Mouse (Mus musculus) left cerebral cortex, postnatal 25 days (tissue): ENCODE measurements at regions not wholly inside any gene's neighbourhood (a gene's known extent, or its start where the extent isn't known, plus 50 kb on each side); places are given as distances from the start of the nearest gene placed in this dataset.

Experiments
- DNase-seq, 2 experiments: peaks; one replicate each; pipeline ENCODE4 v3.0.0; 2022; ENCODE audit warnings: low spot score in 2 of 2, mixed read lengths in 1 of 2
- intact Hi-C: fragments of 180-260 bp; cut with DNase I; formaldehyde crosslinking; loops from one replicate; pipeline ENCODE4 v1.15.1; 2025

DNA sequence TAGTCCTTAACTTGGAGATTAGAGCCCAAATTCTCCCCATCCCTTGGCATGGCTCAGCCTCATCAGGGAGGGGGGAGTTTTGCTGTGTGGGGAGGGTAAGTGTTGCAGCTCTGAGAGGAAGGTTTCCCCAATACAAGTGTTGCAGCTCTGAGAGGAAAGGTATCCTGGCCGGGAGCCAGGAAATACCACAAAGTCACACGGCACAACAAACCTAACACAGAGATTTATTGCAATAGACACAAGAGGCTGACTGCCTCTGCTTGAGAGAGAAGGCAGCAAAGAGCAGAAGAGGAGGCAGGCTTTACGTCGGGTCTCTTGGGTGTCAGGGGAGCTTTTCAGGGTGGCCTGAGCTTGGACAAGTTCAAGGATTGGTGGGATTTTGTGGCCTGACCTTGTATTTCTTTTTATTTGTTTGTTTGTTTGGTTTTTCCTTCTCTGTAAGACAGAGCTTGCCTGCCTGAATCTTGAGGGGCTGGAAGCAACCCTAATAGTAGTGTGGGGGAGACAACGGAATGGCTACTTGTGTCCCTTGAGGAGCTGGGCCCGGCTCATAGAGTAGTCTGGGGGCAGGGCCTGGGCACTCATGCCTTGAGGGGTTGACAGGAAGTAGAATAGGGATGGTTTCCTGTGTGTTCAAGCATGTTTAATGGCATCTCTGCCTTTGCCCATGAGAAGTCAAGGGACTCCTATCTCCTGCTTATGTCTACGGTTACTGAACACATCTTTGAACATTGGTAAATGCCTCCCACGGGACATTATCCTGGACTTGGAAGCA, 302.3 kb downstream of the 4933412E24Rik start:
- intact Hi-C loops, result no loop called here
- no peak for DNase-seq

DNA sequence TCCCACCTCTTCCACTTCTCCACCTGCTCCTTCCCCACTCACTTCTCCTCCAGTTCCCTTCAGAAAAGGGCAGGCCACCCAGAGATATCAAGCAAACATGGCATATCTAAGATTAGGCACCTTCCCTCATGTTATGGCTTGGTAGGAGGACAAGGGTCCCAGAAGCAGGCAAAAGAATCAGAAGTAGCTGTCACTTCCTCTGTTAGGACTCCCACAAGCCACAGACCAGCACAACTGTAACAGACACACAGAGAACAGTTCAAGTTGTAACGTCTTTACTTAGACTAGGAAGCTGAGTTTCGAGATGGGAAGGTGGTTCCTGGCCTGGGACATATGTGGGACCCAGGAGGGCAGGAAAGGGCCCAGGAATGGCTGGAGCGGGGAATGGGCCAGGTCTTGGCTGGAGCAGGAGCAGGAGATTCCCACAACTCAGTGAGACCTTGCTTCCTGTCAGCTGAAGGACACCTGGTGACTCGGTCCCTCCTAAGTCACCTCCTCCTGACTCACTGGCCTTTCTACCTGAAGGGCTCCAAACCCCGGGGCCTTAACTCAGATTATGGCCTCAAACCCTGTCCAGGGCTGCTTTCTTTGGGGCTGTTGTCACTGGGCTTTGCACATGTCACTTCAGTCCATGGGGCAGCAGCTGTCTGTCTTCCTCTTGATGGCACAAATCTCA, 304.2 kb downstream of the 4933412E24Rik start:
- intact Hi-C loops, result no loop called here
- no peak for DNase-seq

DNA sequence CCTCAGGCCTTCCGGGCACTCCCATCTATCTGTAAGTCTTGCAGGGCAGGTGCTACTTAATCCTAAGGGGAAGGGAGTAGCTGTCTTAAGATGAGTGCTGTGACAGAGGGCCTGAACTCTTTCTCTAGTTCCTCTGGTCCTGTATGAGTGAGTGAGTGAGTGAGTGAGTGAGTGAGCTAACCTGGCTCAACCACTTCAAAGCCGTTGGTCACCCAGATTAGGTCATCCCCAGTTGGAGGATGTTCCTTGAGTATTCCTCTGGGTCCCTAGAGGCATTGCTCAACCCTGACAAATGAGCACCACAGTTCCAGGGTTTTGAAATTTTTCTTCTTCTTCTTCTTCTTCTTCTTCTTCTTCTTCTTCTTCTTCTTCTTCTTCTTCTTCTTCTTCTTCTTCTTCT, 306.5 kb downstream of the 4933412E24Rik start:
- DNase-seq, result no peak
- intact Hi-C loops, result no loop called here

DNA sequence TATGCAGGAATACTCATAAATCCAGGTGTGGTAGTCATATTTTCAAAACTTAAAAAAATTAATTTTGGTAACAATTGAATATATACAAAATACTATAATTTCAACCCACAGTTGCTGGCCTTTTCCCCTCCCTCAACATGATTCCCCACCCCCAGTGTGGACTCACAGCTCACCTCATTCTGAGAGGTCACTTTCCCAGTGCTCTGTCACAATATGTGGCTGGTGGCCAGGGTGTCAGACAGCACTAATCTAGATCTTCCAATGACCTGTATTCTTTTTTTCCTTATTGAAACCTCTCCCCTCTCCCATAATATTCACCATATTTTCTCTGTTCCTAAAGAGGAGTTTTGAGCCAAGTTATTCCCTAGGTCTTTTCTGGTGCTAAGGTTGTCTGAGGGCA, 308.0 kb downstream of the 4933412E24Rik start:
- no peak for DNase-seq
- intact Hi-C loops, result no loop called here

DNA sequence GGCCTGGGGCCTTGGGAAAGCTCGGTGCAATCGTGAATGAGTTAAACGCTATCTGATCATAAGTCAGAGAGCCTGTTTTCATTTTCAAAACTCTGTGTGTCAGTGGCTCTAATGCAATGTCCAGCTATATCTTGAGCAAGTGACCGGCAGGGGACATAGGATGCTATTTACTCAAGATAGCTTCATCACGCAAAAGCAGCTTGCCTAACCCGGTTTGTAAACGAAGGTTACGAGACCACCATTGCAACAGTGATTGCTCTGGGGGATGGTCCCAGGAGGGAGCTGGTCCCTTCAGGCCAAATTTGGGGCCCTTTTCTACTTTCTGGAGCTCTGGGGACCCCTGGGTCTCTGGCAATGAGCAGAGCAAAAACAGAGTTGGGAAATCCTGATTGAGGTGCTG, 309.3 kb downstream of the 4933412E24Rik start:
- no peak for DNase-seq
- intact Hi-C loops, result no loop called here
